Mouse (Mus musculus): ENCODE results near the gene Slc35c1. TPM values are rescaled to one million over a fixed set of nuclear protein-coding genes. Genes with fewer than 3 reads are reported as not detected.
A peak's percentile ranks its signal among the peaks of the same experiment; 100 is the strongest.

Gene Slc35c1
- polyA plus RNA-seq, 1 experiment = 43.9 TPM

DNA sequence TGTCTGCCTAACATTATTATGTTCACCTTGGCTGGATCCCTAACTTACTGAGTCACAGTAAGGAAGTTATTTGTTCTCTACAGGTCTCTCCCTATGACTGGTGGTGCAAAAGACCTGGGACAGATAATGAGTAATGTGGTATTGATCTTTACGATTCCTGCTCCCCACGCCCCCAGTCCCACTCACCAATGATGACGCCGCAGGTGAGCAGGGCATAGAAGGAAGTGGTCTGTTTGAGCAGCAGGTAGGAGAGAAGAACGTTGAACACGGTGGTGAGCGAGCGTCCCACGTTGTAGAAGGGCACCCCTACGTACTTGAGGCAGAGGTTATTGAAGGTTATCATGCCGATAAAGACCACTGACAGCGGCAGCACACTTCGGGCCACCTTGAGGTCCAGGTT lies 1.9 kb downstream of the Slc35c1 start:
- no peak for TF ChIP-seq POLR2A (IDR thresholded peaks at IDR 0.05; ENCODE audit: borderline replicate concordance, extremely low read depth, low read depth, low read length)
- TF ChIP-seq CTCF (IDR thresholded peaks at IDR 0.05; ENCODE audit: insufficient read depth, low read length) = no peak
- DNase-seq = no peak
- H3K4me3 ChIP-seq (replicated peaks; ENCODE audit: extremely low read depth, low read depth, low read length) = peak overlapping the region; percentile 27
- WGBS = 52% methylated on average over 13 of the region's 13 CpGs
- peaks cover 14% of the 10 kb centered on the region for H3K4me1 ChIP-seq (ENCODE audit: control insufficient read depth, insufficient read depth, low read length)

DNA sequence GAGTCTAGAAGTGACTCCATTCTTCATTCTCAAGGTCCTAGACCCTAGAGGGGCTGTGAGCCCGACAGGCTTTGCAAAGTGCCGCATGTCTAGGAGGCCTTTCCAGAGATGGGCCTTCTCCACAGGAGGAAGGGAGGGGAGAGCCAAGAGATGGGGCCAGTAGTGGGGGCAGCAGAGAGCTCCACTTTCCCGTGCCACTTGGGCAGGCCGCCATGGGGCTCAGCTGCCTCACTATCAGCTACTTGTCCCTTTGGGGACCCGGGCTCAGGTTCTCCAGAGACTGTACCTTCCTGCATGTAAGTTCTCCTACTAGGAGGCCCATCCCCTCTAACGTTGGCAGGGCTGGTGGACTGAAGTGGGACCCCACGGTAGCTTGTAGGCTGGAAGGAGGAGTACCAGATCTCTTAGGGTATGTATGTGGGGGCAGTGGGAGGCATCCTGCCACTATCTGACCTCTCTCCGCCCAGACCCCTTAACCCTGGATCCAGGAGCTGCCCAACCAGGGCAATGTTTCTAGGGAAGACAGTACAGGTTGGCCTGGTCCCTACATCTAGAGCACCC lies 3.3 kb downstream of the Slc35c1 start:
- DNase-seq = no peak
- H3K4me3 ChIP-seq (replicated peaks; ENCODE audit: extremely low read depth, low read depth, low read length) = no peak overlapping the region
- TF ChIP-seq CTCF (IDR thresholded peaks at IDR 0.05; ENCODE audit: insufficient read depth, low read length) = no peak
- H3K4me1 ChIP-seq (ENCODE audit: control insufficient read depth, insufficient read depth, low read length) = peaks cover 14% of the 10 kb centered on the region
- WGBS = 65% methylated on average over 8 of the region's 8 CpGs

DNA sequence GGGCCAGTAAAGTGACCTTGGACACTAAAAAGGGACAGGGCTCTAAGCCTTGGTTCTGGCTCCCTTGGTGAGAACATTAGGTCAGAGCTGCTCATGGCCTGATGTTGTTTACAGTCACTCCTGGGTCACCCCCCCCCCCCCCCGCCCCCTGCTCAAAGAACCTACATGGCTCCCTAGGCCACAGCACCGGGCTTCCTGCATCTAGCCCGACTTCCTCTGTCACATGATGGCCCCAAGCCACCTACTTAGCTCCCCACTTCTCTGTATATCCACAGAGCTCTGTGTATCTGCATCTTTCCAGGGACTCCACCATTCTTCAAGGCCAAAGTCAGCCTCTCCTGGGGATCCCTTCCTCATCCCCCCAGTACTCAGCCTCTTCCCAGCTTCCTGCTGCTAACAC lies 4.6 kb downstream of the Slc35c1 start:
- TF ChIP-seq POLR2A (IDR thresholded peaks at IDR 0.05; ENCODE audit: borderline replicate concordance, extremely low read depth, low read depth, low read length) (no peak), CTCF (IDR thresholded peaks at IDR 0.05; ENCODE audit: insufficient read depth, low read length) (no peak)
- WGBS = 13% methylated on average over 3 of the region's 3 CpGs
- DNase-seq = no peak
- Histone ChIP-seq H3K4me1 (ENCODE audit: control insufficient read depth, insufficient read depth, low read length) (peaks cover 14% of the 10 kb centered on the region), H3K4me3 (replicated peaks; ENCODE audit: extremely low read depth, low read depth, low read length) (no peak overlapping the region)

DNA sequence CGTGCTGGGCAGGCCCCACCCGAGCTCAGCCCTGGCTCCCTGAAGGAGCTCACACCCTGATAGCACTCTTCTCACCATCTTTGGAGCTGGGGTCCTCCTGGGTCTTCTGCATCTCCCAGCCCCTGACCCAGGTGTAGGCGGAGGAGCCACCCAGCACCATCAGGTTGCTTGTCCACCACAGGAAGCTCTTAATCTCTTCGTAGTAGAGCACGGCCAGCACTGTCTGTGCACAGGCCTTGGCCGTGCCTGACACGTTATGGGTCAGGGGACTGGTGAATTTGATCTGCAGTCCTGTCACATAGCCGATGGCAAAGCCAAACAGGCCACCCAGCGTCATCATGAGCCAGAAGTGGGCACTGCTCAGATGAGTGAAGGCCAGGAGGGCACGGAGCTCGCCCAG lies 6.2 kb downstream of the Slc35c1 start:
- WGBS = 95% methylated on average over 11 of the region's 11 CpGs
- DNase-seq = no peak
- no peak overlapping the region for H3K4me3 ChIP-seq (replicated peaks; ENCODE audit: extremely low read depth, low read depth, low read length)
- H3K4me1 ChIP-seq (ENCODE audit: control insufficient read depth, insufficient read depth, low read length) = peaks cover 14% of the 10 kb centered on the region
- no peak for TF ChIP-seq CTCF (IDR thresholded peaks at IDR 0.05; ENCODE audit: insufficient read depth, low read length)

DNA sequence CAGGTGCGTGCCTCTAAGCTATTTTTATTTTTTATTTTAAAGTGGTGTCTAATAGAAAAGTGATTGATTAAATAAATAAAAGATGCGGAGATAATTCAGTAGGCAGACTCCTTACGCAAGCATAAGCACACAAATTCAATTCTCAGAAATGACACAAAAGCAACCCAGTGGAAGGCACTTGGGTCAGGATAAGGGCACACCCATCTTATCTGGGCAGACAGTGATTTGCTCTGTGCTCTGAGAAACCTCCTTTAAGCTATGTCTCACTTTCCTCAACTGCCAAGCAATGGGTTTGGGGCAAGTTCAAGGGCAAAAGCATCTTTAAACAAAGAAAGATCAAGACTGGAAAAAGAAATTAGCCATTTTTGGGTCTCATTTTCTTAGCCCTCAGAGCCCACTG lies 9.2 kb downstream of the Slc35c1 start:
- no peaks in the 10 kb centered on the region for H3K4me1 ChIP-seq (ENCODE audit: control insufficient read depth, insufficient read depth, low read length)
- 78% methylated on average over 3 of the region's 3 CpGs for WGBS
- no peak overlapping the region for H3K4me3 ChIP-seq (replicated peaks; ENCODE audit: extremely low read depth, low read depth, low read length)
- DNase-seq = no peak
- TF ChIP-seq CTCF (IDR thresholded peaks at IDR 0.05; ENCODE audit: insufficient read depth, low read length) (no peak), POLR2A (IDR thresholded peaks at IDR 0.05; ENCODE audit: borderline replicate concordance, extremely low read depth, low read depth, low read length) (no peak)

DNA sequence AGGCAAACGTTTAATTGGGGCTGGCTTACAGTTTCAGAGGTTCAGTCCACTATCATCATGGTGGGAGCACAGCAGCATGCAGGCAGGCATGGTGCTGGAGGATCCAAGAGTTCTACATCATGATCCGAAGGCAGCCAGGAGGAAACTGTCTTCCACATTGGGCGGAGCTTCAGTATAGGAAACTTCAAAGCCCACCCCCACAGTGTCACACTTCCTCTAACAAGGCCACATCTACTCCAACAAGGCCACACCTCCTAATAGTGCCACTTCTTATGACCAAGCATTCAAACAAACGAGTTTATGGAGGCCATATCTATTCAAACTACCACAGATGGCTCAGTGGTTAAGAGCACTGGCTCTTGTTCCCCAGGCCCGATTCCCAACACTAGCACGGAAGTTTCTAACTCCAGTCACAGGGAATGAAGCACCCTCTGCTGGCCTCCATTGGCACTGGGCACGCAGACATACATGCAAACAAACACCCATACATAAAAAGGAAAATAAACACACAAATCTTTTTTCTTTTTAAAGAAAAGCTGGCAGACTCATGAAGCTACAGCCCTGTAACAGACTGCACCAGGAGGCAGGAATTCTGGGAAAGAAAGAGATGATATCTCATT lies 13.1 kb downstream of the Slc35c1 start:
- whole genome bisulfite sequencing = 63% methylated on average over 7 of the region's 7 CpGs

DNA sequence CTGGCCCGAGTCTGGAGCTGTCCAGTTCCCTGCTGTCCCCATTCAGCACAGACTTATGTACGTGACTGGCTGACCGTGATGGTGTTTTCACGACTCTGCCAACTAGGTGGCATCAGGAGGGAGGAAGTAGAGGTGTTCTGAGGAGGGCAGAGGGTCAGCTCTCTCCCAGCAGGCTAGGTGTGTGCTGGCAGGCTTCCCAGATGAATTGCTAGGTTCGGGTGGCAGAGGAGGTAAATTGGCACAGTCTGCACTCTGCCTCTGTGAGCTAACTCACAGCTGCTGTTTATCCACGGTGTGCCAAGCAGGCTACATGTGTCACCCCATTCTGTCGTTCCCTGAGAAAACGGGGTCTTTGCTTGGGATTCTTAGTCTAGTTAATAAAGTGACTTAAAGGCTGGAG lies 13.7 kb downstream of the Slc35c1 start:
- Histone ChIP-seq H3K4me3 (replicated peaks; ENCODE audit: extremely low read depth, low read depth, low read length) (no peak overlapping the region), H3K4me1 (ENCODE audit: control insufficient read depth, insufficient read depth, low read length) (no peaks in the 10 kb centered on the region)
- no peak for DNase-seq
- TF ChIP-seq POLR2A (IDR thresholded peaks at IDR 0.05; ENCODE audit: borderline replicate concordance, extremely low read depth, low read depth, low read length) (no peak), CTCF (IDR thresholded peaks at IDR 0.05; ENCODE audit: insufficient read depth, low read length) (no peak)
- 63% methylated on average over 8 of the region's 8 CpGs for WGBS

More for the DNA sequence above, 13.1 kb downstream of the Slc35c1 start:
- Histone ChIP-seq H3K4me3 (replicated peaks; ENCODE audit: extremely low read depth, low read depth, low read length) (no peak overlapping the region), H3K4me1 (ENCODE audit: control insufficient read depth, insufficient read depth, low read length) (no peaks in the 10 kb centered on the region)
- TF ChIP-seq CTCF (IDR thresholded peaks at IDR 0.05; ENCODE audit: insufficient read depth, low read length) (peak; percentile 3; the same call in 1 of the 2 replicates), POLR2A (IDR thresholded peaks at IDR 0.05; ENCODE audit: borderline replicate concordance, extremely low read depth, low read depth, low read length) (no peak)
- DNase-seq = no peak

DNA sequence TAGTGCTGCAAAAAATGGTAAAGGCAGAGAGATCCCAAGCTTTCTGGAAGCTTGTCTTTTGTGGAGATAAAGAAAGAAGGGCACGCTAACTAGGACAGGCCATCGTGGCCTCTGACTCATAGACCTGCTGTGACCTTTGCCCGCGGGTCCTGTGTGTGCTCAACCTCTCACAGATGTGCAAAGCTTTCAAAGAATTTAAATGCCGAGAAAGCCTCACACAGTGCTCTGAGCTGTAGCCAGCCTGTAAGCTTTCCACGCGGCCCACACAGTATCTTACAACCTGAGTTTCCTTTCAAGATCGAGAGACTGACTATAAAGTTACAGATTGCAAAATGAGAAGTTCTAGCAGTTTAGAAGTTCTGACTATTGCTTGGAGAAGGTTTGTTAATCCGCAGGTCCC lies 14.4 kb downstream of the Slc35c1 start:
- DNase-seq = no peak
- TF ChIP-seq POLR2A (IDR thresholded peaks at IDR 0.05; ENCODE audit: borderline replicate concordance, extremely low read depth, low read depth, low read length) (no peak), CTCF (IDR thresholded peaks at IDR 0.05; ENCODE audit: insufficient read depth, low read length) (no peak)
- Histone ChIP-seq H3K4me3 (replicated peaks; ENCODE audit: extremely low read depth, low read depth, low read length) (no peak overlapping the region), H3K4me1 (ENCODE audit: control insufficient read depth, insufficient read depth, low read length) (no peaks in the 10 kb centered on the region)
- whole genome bisulfite sequencing = 56% methylated on average over 9 of the region's 9 CpGs

DNA sequence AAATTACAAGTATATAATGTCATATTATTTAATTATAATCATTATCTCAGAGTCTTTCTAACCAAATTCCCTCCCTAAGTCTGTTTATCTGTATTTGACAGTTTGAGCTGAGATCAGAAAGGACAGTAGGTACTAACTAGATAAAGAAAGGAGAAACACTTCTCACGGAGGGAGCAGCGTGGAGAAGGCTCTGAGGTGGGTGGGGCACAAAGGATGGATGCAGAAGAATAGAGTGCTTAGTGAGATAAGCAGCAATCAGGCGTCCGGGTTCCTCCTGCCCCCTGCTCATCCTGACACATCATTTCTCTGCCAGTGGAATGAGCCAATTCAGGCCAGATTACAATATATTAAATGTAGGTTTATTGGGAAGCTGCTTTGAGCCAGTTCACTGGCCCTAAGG lies 16.0 kb downstream of the Slc35c1 start:
- no peak for DNase-seq
- 41% methylated on average over 4 of the region's 4 CpGs for whole genome bisulfite sequencing
- no peak for TF ChIP-seq POLR2A (IDR thresholded peaks at IDR 0.05; ENCODE audit: borderline replicate concordance, extremely low read depth, low read depth, low read length)
- TF ChIP-seq CTCF (IDR thresholded peaks at IDR 0.05; ENCODE audit: insufficient read depth, low read length) = no peak
- H3K4me1 ChIP-seq (ENCODE audit: control insufficient read depth, insufficient read depth, low read length) = no peaks in the 10 kb centered on the region
- no peak overlapping the region for H3K4me3 ChIP-seq (replicated peaks; ENCODE audit: extremely low read depth, low read depth, low read length)

DNA sequence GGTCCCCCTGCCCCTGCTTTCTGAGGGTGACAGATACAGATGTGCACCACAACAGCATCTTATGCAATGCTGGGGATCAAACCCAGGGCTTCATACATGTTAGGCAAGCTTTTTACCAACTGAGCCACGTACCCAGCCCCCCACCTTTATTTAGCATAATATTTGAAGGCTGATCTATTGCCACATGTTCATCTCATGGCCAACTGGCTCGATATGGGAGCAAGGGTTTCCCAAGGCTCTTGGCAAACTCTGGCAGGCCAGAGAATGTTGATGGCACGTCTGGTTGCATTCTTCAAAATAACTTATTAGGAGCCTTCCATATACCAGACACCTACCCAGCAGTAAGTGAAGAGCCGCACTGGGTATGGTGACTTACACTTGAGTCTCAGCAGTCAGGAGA lies 17.0 kb downstream of the Slc35c1 start:
- no peak for DNase-seq
- TF ChIP-seq POLR2A (IDR thresholded peaks at IDR 0.05; ENCODE audit: borderline replicate concordance, extremely low read depth, low read depth, low read length) = no peak
- TF ChIP-seq CTCF (IDR thresholded peaks at IDR 0.05; ENCODE audit: insufficient read depth, low read length) = no peak
- WGBS = 70% methylated on average over 4 of the region's 4 CpGs
- Histone ChIP-seq H3K4me1 (ENCODE audit: control insufficient read depth, insufficient read depth, low read length) (no peaks in the 10 kb centered on the region), H3K4me3 (replicated peaks; ENCODE audit: extremely low read depth, low read depth, low read length) (no peak overlapping the region)
